Mouse (Mus musculus) kidney, adult 2 months (tissue): ENCODE results near the gene Lnx2. TPM values are rescaled to one million over a fixed set of nuclear protein-coding genes. Genes with fewer than 3 reads are reported as not detected.

ENCODE experiments used
- DNase-seq: peaks from one replicate; pipeline ENCODE4 v3.0.0; 2021
- H3K27ac ChIP-seq: fragments of 200-500 bp; 2 replicates; pipeline ENCODE4 v1.5.1; 2012; ENCODE audit warnings: low read depth, low read length, control low read depth, inconsistent platforms; ENCODE audit not compliant: insufficient read depth
- H3K27me3 ChIP-seq: fragments of 200-500 bp; replicated peaks from 2 replicates; pipeline ENCODE4 v1.6.1; 2012; ENCODE audit warnings: mild to moderate bottlenecking, moderate library complexity, low read length, inconsistent platforms; ENCODE audit not compliant: control insufficient read depth, insufficient read depth
- H3K36me3 ChIP-seq: fragments of 200-500 bp; 2 replicates; pipeline ENCODE4 v1.6.1; 2012; ENCODE audit warnings: mild to moderate bottlenecking, moderate library complexity, low read length, inconsistent platforms; ENCODE audit not compliant: control insufficient read depth, insufficient read depth
- H3K4me1 ChIP-seq: fragments of 200-500 bp; 2 replicates; pipeline ENCODE4 v1.6.1; 2011; ENCODE audit warnings: low read length; ENCODE audit not compliant: control insufficient read depth, insufficient read depth
- H3K4me3 ChIP-seq: fragments of 200-500 bp; 2 replicates; pipeline ENCODE4 v1.5.1; 2011; ENCODE audit warnings: mild to moderate bottlenecking, low read depth, low read length, control low read depth; ENCODE audit not compliant: insufficient read depth
- CTCF ChIP-seq: fragments of 200-500 bp; conservative IDR thresholded peaks from 2 replicates; pipeline ENCODE4 v1.5.1; 2011; ENCODE audit warnings: low read depth, mild to moderate bottlenecking, control low read depth, low read length, moderate library complexity, mixed read lengths; ENCODE audit not compliant: insufficient read depth, insufficient read length
- POLR2A ChIP-seq: fragments of 200-500 bp; IDR thresholded peaks from one replicate; pipeline ENCODE4 v1.6.1; 2011; ENCODE audit warnings: low read depth, low read length, control low read depth
- WGBS: fragments of 180-500 bp; shearing (Covaris S2); methylation state at CpG from one replicate; pipeline ENCODE4 v1.1.7; 2018; 5-methylcytosine and 5-hydroxymethylcytosine counted together
- polyA plus RNA-seq: library from polyadenylated mRNA; depleted of rRNA; stranded (reverse); fragments of >200 nt; gene quantifications from 2 replicates; pipeline ENCODE4 v1.2.3, GENCODE M21; 2012

Lnx2 gene
- polyA plus RNA-seq, 1 experiment = 24.1 TPM

GRCm38 (mm10) chr5:147066129-147066528, 10.3 kb downstream of the Lnx2 start:
- no peak for DNase-seq
- Histone ChIP-seq H3K27ac (no peak overlapping the region), H3K4me3 (no peak overlapping the region), H3K27me3 (no peaks in the 10 kb centered on the region), H3K36me3 (no peaks in the 10 kb centered on the region), H3K4me1 (peaks cover 9% of the 10 kb centered on the region)
- TF ChIP-seq CTCF (no peak), POLR2A (no peak)
- 64% methylated on average over 4 of the region's 4 CpGs for WGBS

- Histone ChIP-seq H3K27ac (no peak overlapping the region), H3K4me3 (no peak overlapping the region), H3K36me3 (no peaks in the 10 kb centered on the region), H3K27me3 (no peaks in the 10 kb centered on the region), H3K4me1 (no peaks in the 10 kb centered on the region)
- 64% methylated on average over 8 of the region's 8 CpGs for WGBS
- TF ChIP-seq CTCF = no peak
- no peak for TF ChIP-seq POLR2A
- DNase-seq = no peak
Observed at GRCm38 (mm10) chr5:147063215-147063661, 13.1 kb downstream of the Lnx2 start.

DNA sequence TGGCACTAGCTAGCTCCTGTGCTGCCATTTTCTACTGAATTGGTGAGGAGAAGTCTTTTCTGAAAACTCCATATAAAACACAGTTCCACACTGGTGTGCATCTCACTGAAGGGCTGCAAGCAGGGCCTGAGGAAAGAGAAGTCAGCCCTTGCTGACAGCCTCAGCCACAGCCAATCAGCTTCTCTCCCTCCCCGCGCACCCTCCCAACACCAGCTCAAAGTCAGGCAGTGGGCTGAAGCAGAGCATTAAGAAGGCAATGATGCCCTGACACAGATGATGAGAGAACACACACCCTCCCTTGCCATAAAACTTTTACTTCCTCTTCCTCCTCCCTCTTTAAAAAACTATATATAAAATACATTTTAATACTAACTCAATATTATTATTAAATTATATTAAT, 16.4 kb downstream of the Lnx2 start:
- Histone ChIP-seq H3K27me3 (no peaks in the 10 kb centered on the region), H3K4me3 (no peak overlapping the region), H3K27ac (no peak overlapping the region), H3K4me1 (no peaks in the 10 kb centered on the region), H3K36me3 (no peaks in the 10 kb centered on the region)
- 88% methylated on average over 2 of the region's 2 CpGs for WGBS
- TF ChIP-seq CTCF = no peak
- TF ChIP-seq POLR2A = no peak
- DNase-seq = no peak

GRCm38 (mm10) chr5:147059319-147059718, 17.1 kb downstream of the Lnx2 start:
- Histone ChIP-seq H3K4me3 (no peak overlapping the region), H3K27me3 (no peaks in the 10 kb centered on the region), H3K27ac (no peak overlapping the region), H3K4me1 (no peaks in the 10 kb centered on the region; the same call in 1 of the 2 replicates), H3K36me3 (no peaks in the 10 kb centered on the region)
- WGBS = 59% methylated on average over 9 of the region's 9 CpGs
- no peak for DNase-seq
- TF ChIP-seq POLR2A = no peak
- TF ChIP-seq CTCF = no peak

GRCm38 (mm10) chr5:147058661-147059060, 17.7 kb downstream of the Lnx2 start:
- H3K27ac ChIP-seq = no peak overlapping the region
- WGBS = 90% methylated on average over 5 of the region's 5 CpGs
- H3K27me3 ChIP-seq = no peaks in the 10 kb centered on the region
- TF ChIP-seq CTCF (no peak), POLR2A (no peak)
- H3K36me3 ChIP-seq = no peaks in the 10 kb centered on the region
- peaks cover 7% of the 10 kb centered on the region; the same call in 1 of the 2 replicates for H3K4me1 ChIP-seq
- DNase-seq = no peak
- H3K4me3 ChIP-seq = no peak overlapping the region

GRCm38 (mm10) chr5:147057626-147058414, 18.6 kb downstream of the Lnx2 start:
- TF ChIP-seq POLR2A (no peak), CTCF (no peak; the same call in 1 of the 2 replicates)
- WGBS = 81% methylated on average over 9 of the region's 9 CpGs
- H3K4me1 ChIP-seq = peaks cover 7% of the 10 kb centered on the region; the same call in 1 of the 2 replicates
- H3K27me3 ChIP-seq = no peaks in the 10 kb centered on the region
- H3K36me3 ChIP-seq = no peaks in the 10 kb centered on the region
- H3K27ac ChIP-seq = no peak overlapping the region
- no peak for DNase-seq
- no peak overlapping the region for H3K4me3 ChIP-seq

DNA sequence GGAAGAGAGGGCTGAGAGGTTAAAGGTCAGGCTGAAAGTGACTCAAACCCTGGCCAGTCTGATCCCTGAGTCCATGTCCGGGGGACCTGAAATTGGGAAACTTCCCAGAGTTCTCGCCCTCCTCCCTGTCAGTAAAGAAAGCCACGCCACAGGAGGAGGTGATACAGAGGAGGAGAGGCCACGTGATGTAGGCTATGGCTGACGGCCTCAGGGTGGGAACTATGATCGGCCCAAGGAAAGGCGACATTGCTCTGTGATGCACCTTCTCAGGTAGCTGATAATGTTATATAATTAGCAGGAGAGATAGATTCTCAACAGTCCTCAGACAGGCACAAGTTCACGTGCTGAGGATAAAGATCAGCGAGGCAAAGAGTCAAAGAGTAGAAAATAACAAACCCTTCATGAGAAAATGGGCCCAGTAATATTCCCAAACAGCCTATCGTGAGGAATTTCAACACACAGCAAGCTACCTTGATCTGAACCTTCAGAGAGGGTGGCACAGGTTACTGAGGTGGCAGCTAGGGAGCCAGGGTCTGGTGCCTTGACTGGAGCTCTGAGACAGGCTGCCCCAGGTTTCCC, 19.6 kb downstream of the Lnx2 start:
- Histone ChIP-seq H3K4me3 (no peak overlapping the region), H3K4me1 (peaks cover 10% of the 10 kb centered on the region; the same call in 1 of the 2 replicates), H3K27ac (no peak overlapping the region), H3K36me3 (no peaks in the 10 kb centered on the region), H3K27me3 (no peaks in the 10 kb centered on the region)
- WGBS = 72% methylated on average over 10 of the region's 10 CpGs
- TF ChIP-seq POLR2A = no peak
- TF ChIP-seq CTCF = no peak
- DNase-seq = no peak
